Mouse (Mus musculus) heart, embryonic 13.5 days (tissue): Measurements from ENCODE around the gene Oser1. TPM values are rescaled to one million over a fixed set of nuclear protein-coding genes. Genes with fewer than 3 reads are reported as not detected.
"Not testable (repeated sequence)": the region's sequence is repeated elsewhere in the genome, so short reads cannot be mapped to it uniquely, and the experiment has no call there.

Source experiments
- ATAC-seq: fragments of 200-750 bp; cut with Nextera tagmentation; 2 replicates; pipeline ENCODE4 v1.8.0; 2017; ENCODE audit warnings: moderate TSS enrichment; ENCODE audit not compliant: insufficient number of reproducible peaks, low FRiP score, low TSS enrichment; ENCODE audit errors: extremely low read depth
- H3K27ac ChIP-seq: fragments of 300-500 bp; sonication (generic); replicated peaks from 2 replicates; pipeline ENCODE4 v1.5.1; 2015; ENCODE audit warnings: moderate library complexity, mild to moderate bottlenecking, inconsistent platforms
- H3K27me3 ChIP-seq: fragments of 300-500 bp; sonication (generic); replicated peaks from 2 replicates; pipeline ENCODE4 v1.6.1; 2015; ENCODE audit warnings: mild to moderate bottlenecking, inconsistent platforms
- H3K36me3 ChIP-seq: fragments of 300-500 bp; sonication (generic); 2 replicates; pipeline ENCODE4 v1.6.1; 2015; ENCODE audit warnings: mild to moderate bottlenecking, inconsistent platforms
- H3K4me1 ChIP-seq: fragments of 300-500 bp; sonication (generic); 2 replicates; pipeline ENCODE4 v1.6.1; 2015; ENCODE audit warnings: inconsistent platforms
- H3K4me2 ChIP-seq: fragments of 300-500 bp; sonication (generic); 2 replicates; pipeline ENCODE4 v1.6.1; 2015; ENCODE audit warnings: inconsistent platforms, mild to moderate bottlenecking, moderate library complexity
- H3K4me3 ChIP-seq: fragments of 300-500 bp; sonication (generic); 2 replicates; pipeline ENCODE4 v1.5.1; 2015; ENCODE audit warnings: moderate library complexity, mild to moderate bottlenecking, inconsistent platforms
- H3K9ac ChIP-seq: fragments of 300-500 bp; sonication (generic); 2 replicates; pipeline ENCODE4 v1.6.1; 2015; ENCODE audit warnings: inconsistent platforms, mild to moderate bottlenecking, moderate library complexity
- H3K9me3 ChIP-seq: fragments of 300-500 bp; sonication (generic); 2 replicates; pipeline ENCODE4 v1.6.1; 2016; ENCODE audit warnings: inconsistent platforms
- WGBS: fragments of 180-500 bp; shearing (Covaris S2); methylation state at CpG from one replicate; pipeline ENCODE4 v1.1.7; 2015; ENCODE audit warnings: mixed read lengths; 5-methylcytosine and 5-hydroxymethylcytosine counted together
- polyA plus RNA-seq: library from polyadenylated mRNA; unstranded; fragments of >200 nt; fragmentation: Nextera tagmentation; extraction: Ambion mirVana; gene quantifications from 2 replicates; pipeline ENCODE4 v1.2.1, GENCODE M21; 2015

The Oser1 gene
- polyA plus RNA-seq, 1 experiment from 2014 or later: 54.5 TPM

GRCm38 (mm10) chr2:163419346-163420045, 5.0 kb downstream of the Oser1 start:
- Histone ChIP-seq H3K4me3 (peak overlapping the region; percentile 100), H3K9ac (peak overlapping the region; percentile 98), H3K4me1 (peaks cover 47% of the 10 kb centered on the region), H3K4me2 (peak overlapping the region; percentile 95), H3K9me3 (no peaks in the 10 kb centered on the region), H3K27ac (peak overlapping the region; percentile 91), H3K36me3 (peaks cover 19% of the 10 kb centered on the region), H3K27me3 (no peaks in the 10 kb centered on the region)
- ATAC-seq: peak; percentile 99
- under 1% methylated on average over 69 of the region's 71 CpGs for WGBS

DNA sequence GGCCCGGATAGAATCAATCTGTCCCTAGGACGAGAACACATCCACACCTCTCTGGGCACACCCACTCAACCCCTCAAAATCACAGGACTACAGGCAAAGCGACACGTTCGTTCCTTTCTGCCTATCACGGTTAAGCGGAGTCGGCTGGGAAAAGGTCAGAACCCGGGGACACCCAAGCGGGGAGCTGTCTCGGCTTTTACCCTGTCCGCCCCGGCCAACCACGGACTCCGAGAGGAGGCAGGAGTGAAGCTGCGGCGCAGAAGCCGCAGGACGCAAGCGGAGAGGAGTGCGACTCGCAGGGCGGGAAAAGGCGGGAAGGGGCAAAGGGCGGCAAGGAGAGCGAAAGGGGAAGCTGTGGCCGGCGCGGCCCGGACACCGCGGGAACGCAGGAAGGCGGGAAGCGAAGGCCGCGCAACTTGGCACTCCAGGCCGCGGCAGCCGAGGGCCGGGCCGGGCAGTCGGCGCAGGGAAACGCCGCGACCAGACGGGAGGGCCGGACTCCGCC, 5.6 kb downstream of the Oser1 start:
- Histone ChIP-seq H3K4me1 (peaks cover 47% of the 10 kb centered on the region), H3K4me2 (peak overlapping the region; percentile 95), H3K27me3 (no peaks in the 10 kb centered on the region), H3K4me3 (peak overlapping the region; percentile 100), H3K36me3 (peaks cover 24% of the 10 kb centered on the region), H3K9me3 (no peaks in the 10 kb centered on the region), H3K9ac (peak overlapping the region; percentile 98), H3K27ac (peak overlapping the region; percentile 87)
- WGBS: 0% methylated on average over 50 of the region's 50 CpGs
- peak; percentile 3; the same call in 1 of the 2 replicates for ATAC-seq

DNA sequence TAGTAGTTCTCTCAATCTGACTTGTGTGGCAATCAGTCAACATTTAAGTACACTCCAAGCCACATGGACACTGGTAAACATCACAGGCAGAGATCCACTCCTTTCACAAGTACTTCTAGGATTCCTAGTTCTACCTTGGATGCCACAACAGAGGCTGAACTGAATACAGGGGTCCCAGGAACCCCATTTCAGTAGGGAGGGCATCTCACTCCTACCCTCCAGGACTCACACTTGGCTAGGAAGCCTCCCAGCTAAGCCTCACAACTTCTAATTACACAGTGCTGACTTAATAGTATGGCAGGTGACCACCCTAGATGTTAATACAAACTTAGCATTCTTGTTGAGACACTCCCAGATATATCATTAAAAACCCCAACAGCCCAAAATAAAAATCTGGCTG, 6.7 kb downstream of the Oser1 start:
- Histone ChIP-seq H3K4me2 (peak overlapping the region; percentile 95), H3K27me3 (no peaks in the 10 kb centered on the region), H3K9ac (peak overlapping the region; percentile 98), H3K36me3 (peaks cover 27% of the 10 kb centered on the region), H3K9me3 (no peaks in the 10 kb centered on the region), H3K27ac (no peak overlapping the region), H3K4me3 (peak overlapping the region; percentile 100), H3K4me1 (peaks cover 42% of the 10 kb centered on the region)
- no peak for ATAC-seq

GRCm38 (mm10) chr2:163417026-163417425, 7.5 kb downstream of the Oser1 start:
- Histone ChIP-seq H3K36me3 (peaks cover 32% of the 10 kb centered on the region), H3K27me3 (no peaks in the 10 kb centered on the region), H3K9ac (no peak overlapping the region), H3K4me1 (peaks cover 48% of the 10 kb centered on the region), H3K4me2 (no peak overlapping the region; the same call in 1 of the 2 replicates), H3K4me3 (no peak overlapping the region), H3K9me3 (no peaks in the 10 kb centered on the region), H3K27ac (no peak overlapping the region)
- no peak for ATAC-seq
- 89% methylated on average over 6 of the region's 6 CpGs for WGBS

DNA sequence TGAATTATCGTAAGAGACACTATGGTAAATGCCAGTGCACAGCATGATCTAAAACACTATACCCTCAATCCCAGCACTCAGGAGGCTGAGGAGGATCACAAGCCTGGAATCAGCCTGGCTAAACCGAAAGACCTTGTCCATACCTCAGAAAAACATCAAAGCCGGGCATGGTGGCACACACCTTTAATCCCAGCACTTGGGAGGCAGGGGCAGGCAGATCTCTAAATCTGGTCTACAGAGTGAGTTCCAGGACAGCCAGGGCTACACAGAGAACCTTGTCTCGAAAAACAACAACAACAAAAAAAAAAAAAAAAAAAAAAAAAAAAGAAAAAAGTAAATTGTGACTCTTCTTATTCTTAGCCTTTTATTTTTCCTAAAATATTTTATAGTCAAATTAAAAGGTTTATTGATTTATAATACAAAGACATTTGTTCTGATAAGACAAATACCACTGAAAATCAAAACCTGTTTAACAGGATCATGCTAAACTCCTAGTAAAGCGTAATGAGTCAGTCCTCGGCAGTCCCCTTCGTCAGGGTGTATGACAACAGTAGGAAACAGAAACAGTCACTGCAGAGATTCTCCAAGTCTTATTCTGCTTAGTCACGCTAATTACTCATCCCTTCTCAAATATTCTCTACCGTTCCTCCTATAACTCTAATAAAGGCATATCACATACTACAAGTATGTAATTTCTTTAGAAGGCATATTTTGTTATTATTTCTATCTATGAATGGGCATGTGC, 11.5 kb downstream of the Oser1 start:
- H3K4me1 ChIP-seq: peaks cover 28% of the 10 kb centered on the region
- no peak overlapping the region for H3K4me2 ChIP-seq
- no peak overlapping the region for H3K9ac ChIP-seq
- H3K27me3 ChIP-seq: no peaks in the 10 kb centered on the region
- no peak for ATAC-seq
- H3K27ac ChIP-seq: no peak overlapping the region
- 85% methylated on average over 9 of the region's 9 CpGs for WGBS
- H3K4me3 ChIP-seq: no peak overlapping the region
- H3K9me3 ChIP-seq: no peaks in the 10 kb centered on the region
- peaks cover 69% of the 10 kb centered on the region for H3K36me3 ChIP-seq

DNA sequence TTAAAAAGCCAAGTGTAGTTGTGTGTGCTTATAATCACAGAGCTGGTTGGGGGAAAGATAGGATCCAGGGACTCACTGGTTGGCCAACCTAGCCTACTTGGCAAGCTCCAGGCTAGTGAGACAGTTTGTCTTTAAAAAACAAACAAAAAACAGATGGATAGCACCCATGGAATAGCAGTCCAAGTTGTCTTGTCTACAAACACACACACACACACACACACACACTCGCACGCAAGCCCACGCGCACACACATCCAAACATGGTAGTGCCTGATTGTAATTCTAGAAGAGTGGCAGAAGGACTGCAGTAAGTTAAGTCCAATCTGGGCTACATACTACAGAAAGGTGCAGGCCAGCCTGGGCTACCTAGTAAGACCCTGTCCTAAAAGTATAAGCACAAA, 12.1 kb downstream of the Oser1 start:
- H3K36me3 ChIP-seq: peaks cover 73% of the 10 kb centered on the region
- H3K9me3 ChIP-seq: no peaks in the 10 kb centered on the region
- 97% methylated on average over 4 of the region's 4 CpGs for WGBS
- no peak overlapping the region for H3K9ac ChIP-seq
- H3K27ac ChIP-seq: no peak overlapping the region
- no peaks in the 10 kb centered on the region for H3K27me3 ChIP-seq
- H3K4me1 ChIP-seq: peaks cover 22% of the 10 kb centered on the region
- no peak overlapping the region for H3K4me3 ChIP-seq
- ATAC-seq: no peak
- no peak overlapping the region for H3K4me2 ChIP-seq

GRCm38 (mm10) chr2:163411840-163412239, 12.7 kb downstream of the Oser1 start:
- Histone ChIP-seq H3K27me3 (no peaks in the 10 kb centered on the region), H3K4me2 (no peak overlapping the region), H3K27ac (no peak overlapping the region), H3K9me3 (no peaks in the 10 kb centered on the region), H3K9ac (no peak overlapping the region), H3K36me3 (peaks cover 78% of the 10 kb centered on the region), H3K4me1 (peaks cover 17% of the 10 kb centered on the region), H3K4me3 (no peak overlapping the region)
- ATAC-seq: no peak
- WGBS: 49% methylated on average over 4 of the region's 4 CpGs

DNA sequence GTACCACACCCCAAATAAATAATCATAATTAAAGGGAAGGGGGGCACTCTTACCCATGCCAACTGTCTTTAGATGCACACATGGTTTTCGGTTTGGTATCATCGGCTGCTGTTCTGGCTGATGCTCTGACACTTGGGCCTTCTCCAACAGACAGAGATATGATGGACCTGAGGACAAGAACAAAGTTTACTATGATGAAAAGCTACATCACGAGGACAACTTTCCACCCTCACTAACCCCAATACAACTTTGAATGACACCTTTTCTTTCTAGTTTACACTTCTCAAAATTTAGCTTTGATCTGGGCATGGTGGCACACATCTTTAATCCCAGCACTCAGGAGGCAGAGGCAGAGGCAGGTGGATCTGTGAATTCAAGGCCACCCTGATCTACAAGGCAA, 13.2 kb downstream of the Oser1 start:
- Histone ChIP-seq H3K36me3 (peaks cover 80% of the 10 kb centered on the region), H3K4me1 (peaks cover 17% of the 10 kb centered on the region)
- not testable (repeated sequence) for ATAC-seq, H3K9me3 ChIP-seq, H3K9ac ChIP-seq, H3K4me2 ChIP-seq, H3K27me3 ChIP-seq, H3K27ac ChIP-seq, H3K4me3 ChIP-seq
- WGBS: 88% methylated on average over 3 of the region's 3 CpGs

GRCm38 (mm10) chr2:163410211-163410610, 14.3 kb downstream of the Oser1 start:
- H3K27ac ChIP-seq: no peak overlapping the region
- peaks cover 82% of the 10 kb centered on the region for H3K36me3 ChIP-seq
- H3K9ac ChIP-seq: no peak overlapping the region
- H3K4me1 ChIP-seq: peaks cover 10% of the 10 kb centered on the region
- no peaks in the 10 kb centered on the region for H3K9me3 ChIP-seq
- no peak overlapping the region for H3K4me3 ChIP-seq
- H3K4me2 ChIP-seq: no peak overlapping the region
- WGBS: 93% methylated on average over 3 of the region's 3 CpGs
- ATAC-seq: no peak
- H3K27me3 ChIP-seq: no peaks in the 10 kb centered on the region

- peaks cover 22% of the 10 kb centered on the region for H3K4me1 ChIP-seq
Measured at GRCm38 (mm10) chr2:163404037-163404815, 20.3 kb downstream of the Oser1 start.

DNA sequence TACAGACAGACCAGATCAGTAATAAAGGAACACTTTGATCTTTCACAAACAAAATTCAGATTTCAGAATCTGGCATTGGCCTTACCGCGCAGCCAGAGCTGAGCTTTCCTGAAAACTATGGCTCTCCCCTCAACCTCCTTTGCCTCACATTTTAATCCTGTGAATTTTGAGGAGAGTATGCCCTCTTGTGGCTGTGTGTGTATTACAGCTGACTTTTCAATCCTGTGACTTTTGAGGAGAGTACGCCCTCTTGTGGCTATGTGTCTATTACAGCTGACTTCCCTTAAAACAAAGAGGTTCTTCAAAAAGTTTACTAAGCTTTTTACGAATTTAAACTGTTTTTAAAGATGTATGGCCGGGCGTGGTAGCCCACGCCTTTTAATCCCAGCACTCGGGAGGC, 23.3 kb downstream of the Oser1 start:
- H3K36me3 ChIP-seq: peaks cover 13% of the 10 kb centered on the region
- no peaks in the 10 kb centered on the region for H3K9me3 ChIP-seq
- no peak overlapping the region for H3K4me2 ChIP-seq
- WGBS: 3% methylated on average over 8 of the region's 8 CpGs
- no peak overlapping the region; the same call in 1 of the 2 replicates for H3K9ac ChIP-seq
- no peak overlapping the region for H3K4me3 ChIP-seq
- peaks cover 34% of the 10 kb centered on the region for H3K4me1 ChIP-seq
- ATAC-seq: no peak
- no peak overlapping the region for H3K27ac ChIP-seq
- H3K27me3 ChIP-seq: no peaks in the 10 kb centered on the region

More at GRCm38 (mm10) chr2:163404037-163404815, 20.3 kb downstream of the Oser1 start:
- Histone ChIP-seq H3K4me2 (no peak overlapping the region), H3K27me3 (no peaks in the 10 kb centered on the region), H3K9me3 (no peaks in the 10 kb centered on the region), H3K4me3 (no peak overlapping the region), H3K9ac (no peak overlapping the region), H3K27ac (no peak overlapping the region), H3K36me3 (peaks cover 36% of the 10 kb centered on the region)
- no peak for ATAC-seq
- WGBS: 60% methylated on average over 8 of the region's 8 CpGs
